Mouse (Mus musculus): ENCODE results near the gene Syngap1. TPM values are rescaled to one million over a fixed set of nuclear protein-coding genes. Genes with fewer than 3 reads are reported as not detected.

Gene Syngap1
- total and polyA plus RNA-seq, 3 experiments = 2.7 to 24.6 TPM; not detected in 1

DNA sequence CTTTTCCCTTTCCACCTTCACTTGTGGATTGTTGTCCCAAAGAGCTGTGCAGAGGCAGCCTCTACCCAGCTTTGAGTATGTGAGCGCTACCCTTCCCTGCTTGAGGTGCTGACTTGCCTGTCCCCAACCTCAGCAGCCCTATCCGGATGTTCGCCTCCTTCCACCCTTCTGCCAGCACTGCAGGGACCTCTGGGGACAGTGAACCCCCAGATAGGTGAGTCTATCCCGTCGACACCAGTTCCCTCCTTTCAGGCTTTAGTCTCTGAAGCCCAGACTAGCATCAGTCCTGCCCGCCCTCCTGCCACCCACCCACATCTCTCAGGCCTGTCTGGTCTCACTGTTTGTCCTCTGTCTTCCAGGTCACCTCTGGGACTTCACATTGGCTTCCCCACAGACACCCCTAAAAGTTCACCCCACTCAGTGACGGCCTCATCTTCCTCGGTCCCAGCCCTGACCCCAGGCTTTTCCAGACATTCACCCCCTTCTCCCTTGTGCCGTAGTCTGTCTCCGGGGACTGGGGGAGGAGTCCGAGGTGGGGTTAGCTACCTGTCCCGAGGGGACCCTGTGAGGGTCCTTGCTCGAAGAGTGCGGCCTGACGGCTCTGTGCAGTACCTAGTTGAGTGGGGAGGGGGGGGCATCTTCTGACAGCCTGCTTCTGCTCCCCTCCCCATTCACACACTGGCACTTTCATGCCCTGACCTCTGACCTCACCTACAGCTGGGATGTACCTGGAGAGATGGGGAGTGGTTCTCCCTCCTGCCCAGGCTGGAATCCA, 3.9 kb upstream of the Syngap1 start:
- H3K27me3 ChIP-seq (ENCODE audit: control insufficient read depth in 1 of 2, insufficient read depth in 2 of 2, low read length in 2 of 2) = no peaks in the 10 kb centered on the region
- no peak overlapping the region for H3K4me3 ChIP-seq (ENCODE audit: control insufficient read depth in 1 of 2, insufficient read depth in 1 of 2, low read depth in 2 of 2, low read length in 2 of 2)
- H3K9ac ChIP-seq (ENCODE audit: control insufficient read depth, low read depth, low read length, poor library complexity, severe bottlenecking) = no peak overlapping the region
- TF ChIP-seq MAX (IDR thresholded peaks at IDR 0.05; ENCODE audit: low read length) = no peak
- TF ChIP-seq ETS1 (IDR thresholded peaks at IDR 0.05; ENCODE audit: low read depth, low read length) = no peak
- TF ChIP-seq NELFE (IDR thresholded peaks at IDR 0.05; ENCODE audit: low read depth, low read length) = no peak
- no peak for TF ChIP-seq ZC3H11A (IDR thresholded peaks at IDR 0.05; ENCODE audit: low read depth, low read length)
- no peak for TF ChIP-seq E2F4 (IDR thresholded peaks at IDR 0.05; ENCODE audit: borderline replicate concordance, low read depth, low read length)
- TF ChIP-seq TAL1 (IDR thresholded peaks at IDR 0.05; ENCODE audit: low read length) = no peak
- no peak for TF ChIP-seq SMC3 (IDR thresholded peaks at IDR 0.05; ENCODE audit: low read depth, low read length)
- no peak for TF ChIP-seq USF2 (IDR thresholded peaks at IDR 0.05; ENCODE audit: borderline replicate concordance in 1 of 2, insufficient read depth in 1 of 2, low read depth in 1 of 2, low read length in 2 of 2)
- no peak for TF ChIP-seq POLR2AphosphoS5 (IDR thresholded peaks at IDR 0.05; ENCODE audit: borderline replicate concordance, low read depth, low read length)
- no peak for TF ChIP-seq GABPA (IDR thresholded peaks at IDR 0.05; ENCODE audit: low read depth, low read length)
- TF ChIP-seq ZNF384 (IDR thresholded peaks at IDR 0.05; ENCODE audit: low read depth, low read length) = no peak
- no peak for TF ChIP-seq MAFK (IDR thresholded peaks at IDR 0.05; ENCODE audit: borderline replicate concordance, low read depth, low read length)
- no peak for TF ChIP-seq ZKSCAN1 (IDR thresholded peaks at IDR 0.05; ENCODE audit: low read depth, low read length)
- TF ChIP-seq POLR2A (IDR thresholded peaks at IDR 0.05; ENCODE audit: control insufficient read depth in 1 of 2, insufficient read depth in 1 of 2, low read depth in 1 of 2, low read length in 2 of 2, poor library complexity in 1 of 2) = no peak
- TF ChIP-seq CTCF (IDR thresholded peaks at IDR 0.05 in 2 of 3, conservative IDR thresholded peaks at IDR 0.05 in 1 of 3; ENCODE audit: control insufficient read depth in 1 of 3, insufficient read depth in 1 of 3, low read depth in 2 of 3, low read length in 3 of 3, poor library complexity in 1 of 3, severe bottlenecking in 1 of 3) = no peak
- TF ChIP-seq TCF12 (IDR thresholded peaks at IDR 0.05; ENCODE audit: low read depth, low read length) = no peak
- no peak for TF ChIP-seq CHD2 (IDR thresholded peaks at IDR 0.05; ENCODE audit: low read length)
- no peak for TF ChIP-seq POLR2AphosphoS2 (IDR thresholded peaks at IDR 0.05; ENCODE audit: low read length)
- no peak for TF ChIP-seq MYB (IDR thresholded peaks at IDR 0.05; ENCODE audit: low read depth, low read length)
- no peak for TF ChIP-seq RAD21 (IDR thresholded peaks at IDR 0.05; ENCODE audit: low read depth, low read length)
- H3K27ac ChIP-seq (ENCODE audit: control insufficient read depth, low read depth, low read length) = no peak overlapping the region
- no peaks in the 10 kb centered on the region for H3K9me3 ChIP-seq (replicated peaks; ENCODE audit: insufficient read depth, low read length)
- H3K79me2 ChIP-seq (ENCODE audit: control insufficient read depth, insufficient read depth, low read length, poor library complexity) = peaks cover 28% of the 10 kb centered on the region
- no peak for DNase-seq (ENCODE audit: low read depth, low spot score)
- peaks cover 2 to 10% of the 10 kb centered on the region in 2 experiments; a peak in 3 of 4 replicates for H3K4me1 ChIP-seq (ENCODE audit: control insufficient read depth in 1 of 2, insufficient read depth in 2 of 2, low read length in 2 of 2)
- peaks cover 2 to 9% of the 10 kb centered on the region in 2 experiments for H3K36me3 ChIP-seq (ENCODE audit: control insufficient read depth in 1 of 2, insufficient read depth in 2 of 2, low read length in 2 of 2)

Measured in MEL (cell line).